Mouse (Mus musculus) forebrain, postnatal 0 days (tissue): ENCODE results near the gene Gtpbp10. TPM values are rescaled to one million over a fixed set of nuclear protein-coding genes. Genes with fewer than 3 reads are reported as not detected.
A peak's percentile ranks its signal among the peaks of the same experiment; 100 is the strongest.

Source experiments
- ATAC-seq: fragments of 200-750 bp; cut with Nextera tagmentation; 2 replicates; pipeline ENCODE4 v1.8.0; 2017; ENCODE audit warnings: mild to moderate bottlenecking, moderate library complexity
- DNase-seq: peaks from one replicate; pipeline ENCODE4 v3.0.0-alpha.2; 2015
- H3K27ac ChIP-seq: fragments of 300-500 bp; sonication (generic); 2 replicates; pipeline ENCODE4 v1.5.1; 2014; ENCODE audit warnings: low read depth, mild to moderate bottlenecking, antibody characterized with exemption, low read length, moderate library complexity, mixed read lengths
- H3K27me3 ChIP-seq: fragments of 300-500 bp; sonication (generic); 2 replicates; pipeline ENCODE4 v1.6.1; 2014; ENCODE audit warnings: mild to moderate bottlenecking, low read length, mixed read lengths; ENCODE audit not compliant: insufficient read depth
- H3K36me3 ChIP-seq: fragments of 300-500 bp; sonication (generic); 2 replicates; pipeline ENCODE4 v1.6.1; 2014; ENCODE audit warnings: mild to moderate bottlenecking, moderate library complexity; ENCODE audit not compliant: insufficient read depth
- H3K4me1 ChIP-seq: fragments of 300-500 bp; sonication (generic); 2 replicates; pipeline ENCODE4 v1.6.1; 2014; ENCODE audit warnings: antibody characterized with exemption; ENCODE audit not compliant: insufficient read depth
- H3K4me2 ChIP-seq: fragments of 300-500 bp; sonication (generic); 2 replicates; pipeline ENCODE4 v1.6.1; 2014; ENCODE audit warnings: low read depth, mild to moderate bottlenecking, moderate library complexity
- H3K4me3 ChIP-seq: fragments of 300-500 bp; sonication (generic); 2 replicates; pipeline ENCODE4 v1.5.1; 2014; ENCODE audit warnings: low read depth, low read length, mixed read lengths
- H3K9ac ChIP-seq: fragments of 300-500 bp; sonication (generic); 2 replicates; pipeline ENCODE4 v1.6.1; 2014; ENCODE audit warnings: mild to moderate bottlenecking
- H3K9me3 ChIP-seq: fragments of 300-500 bp; sonication (generic); 2 replicates; pipeline ENCODE4 v1.6.1; 2016; ENCODE audit warnings: low read length
- CTCF ChIP-seq: sonication (generic); IDR thresholded peaks from 2 replicates; pipeline ENCODE4 v1.5.1; 2016; ENCODE audit warnings: antibody characterized with exemption, control low read depth, low read depth
- WGBS: fragments of 180-500 bp; shearing (Covaris S2); extraction: QIAGEN DNeasy Blood & Tissue Kit; methylation state at CpG from one replicate; pipeline ENCODE4 v1.1.7; 2014; 5-methylcytosine and 5-hydroxymethylcytosine counted together
- polyA plus RNA-seq: library from polyadenylated mRNA; unstranded; fragments of >200 nt; fragmentation: Nextera tagmentation; extraction: Ambion mirVana; gene quantifications from 2 replicates; pipeline ENCODE4 v1.2.1, GENCODE M21; 2015
- total RNA-seq: library from RNA; depleted of rRNA; stranded (reverse); fragments of >200 nt; gene quantifications from 2 replicates; pipeline ENCODE4 v1.2.3, GENCODE M21; 2014

Gene Gtpbp10
- total and polyA plus RNA-seq, 2 experiments from 2014 or later, result 12.7 to 27.9 TPM

DNA sequence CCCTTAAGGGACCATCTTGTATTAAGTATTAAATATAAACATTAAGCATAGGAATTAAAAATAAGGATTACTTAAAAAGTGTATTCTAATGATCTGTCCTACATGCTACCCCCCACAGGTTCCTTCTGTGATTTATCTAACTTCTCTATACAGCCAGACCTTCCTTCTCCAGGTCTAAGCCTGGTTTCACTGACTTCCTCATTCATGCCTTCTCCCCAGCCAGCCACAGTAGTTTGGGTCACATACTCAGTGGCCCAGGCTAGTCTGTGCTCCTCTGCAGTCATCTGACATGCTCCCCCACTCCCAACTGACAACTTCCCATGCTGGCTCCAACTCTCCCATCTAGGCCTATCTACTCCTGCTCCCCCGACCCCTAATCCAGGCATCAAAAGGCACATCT is 8.2 kb downstream of the Gtpbp10 start:
- no peak for TF ChIP-seq CTCF
- Histone ChIP-seq H3K27ac (no peak overlapping the region), H3K27me3 (no peaks in the 10 kb centered on the region), H3K4me3 (no peak overlapping the region), H3K9ac (no peak overlapping the region), H3K9me3 (no peaks in the 10 kb centered on the region), H3K36me3 (peaks cover 27% of the 10 kb centered on the region; the same call in 1 of the 2 replicates), H3K4me2 (no peak overlapping the region), H3K4me1 (no peaks in the 10 kb centered on the region)
- ATAC-seq, result no peak
- DNase-seq, result no peak
- 82% methylated on average over 1 of the region's 1 CpGs for WGBS

DNA sequence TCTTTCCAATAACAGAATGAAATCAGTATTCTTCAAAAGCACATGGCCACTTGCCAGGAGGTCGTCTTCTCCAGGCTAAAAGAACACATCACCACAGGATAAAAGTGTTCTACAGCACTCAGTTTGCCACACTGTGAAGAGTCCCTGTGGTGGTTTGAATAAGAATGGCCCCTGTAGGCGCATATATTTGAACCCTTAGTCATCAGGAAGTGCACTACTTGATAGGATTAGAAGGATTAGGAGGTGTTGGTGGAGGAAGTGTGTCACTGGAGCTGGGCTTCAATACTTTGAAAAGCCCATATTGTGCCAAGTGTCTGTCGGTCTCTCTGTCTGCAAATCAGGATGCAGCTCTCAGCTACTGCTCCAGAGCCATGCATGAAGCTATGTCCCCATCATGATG is 19.0 kb downstream of the Gtpbp10 start:
- no peaks in the 10 kb centered on the region for H3K27me3 ChIP-seq
- WGBS, result 50% methylated on average over 3 of the region's 3 CpGs
- no peak overlapping the region for H3K9ac ChIP-seq
- no peak for ATAC-seq
- peaks cover 33% of the 10 kb centered on the region for H3K36me3 ChIP-seq
- H3K4me1 ChIP-seq, result no peaks in the 10 kb centered on the region
- H3K27ac ChIP-seq, result no peak overlapping the region
- DNase-seq, result no peak
- TF ChIP-seq CTCF, result no peak
- H3K4me2 ChIP-seq, result no peak overlapping the region
- H3K9me3 ChIP-seq, result no peaks in the 10 kb centered on the region
- no peak overlapping the region for H3K4me3 ChIP-seq

DNA sequence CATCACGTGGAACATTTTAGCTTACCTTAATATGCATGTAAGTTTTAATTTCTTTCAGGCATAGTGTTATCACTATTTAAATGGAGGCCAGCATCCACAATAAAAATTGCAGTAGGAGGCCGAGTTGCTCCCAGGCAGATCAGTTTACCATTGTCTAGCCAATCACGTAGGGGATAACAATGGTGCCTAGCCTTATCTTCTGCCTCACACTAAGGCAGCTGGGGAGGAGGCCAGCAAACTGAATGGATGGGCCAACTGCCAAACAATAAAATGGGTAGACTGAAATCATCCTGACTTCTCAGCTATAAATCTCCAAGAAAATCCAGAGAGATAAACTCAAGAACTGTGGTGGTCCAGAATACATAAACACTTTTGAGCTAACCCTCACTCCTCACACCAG is 19.6 kb downstream of the Gtpbp10 start:
- Histone ChIP-seq H3K27me3 (no peaks in the 10 kb centered on the region), H3K4me3 (no peak overlapping the region), H3K9me3 (no peaks in the 10 kb centered on the region), H3K27ac (no peak overlapping the region), H3K9ac (no peak overlapping the region), H3K4me1 (no peaks in the 10 kb centered on the region), H3K4me2 (no peak overlapping the region), H3K36me3 (peaks cover 33% of the 10 kb centered on the region)
- ATAC-seq, result no peak
- TF ChIP-seq CTCF, result no peak
- WGBS, result 75% methylated on average over 3 of the region's 3 CpGs
- no peak for DNase-seq

DNA sequence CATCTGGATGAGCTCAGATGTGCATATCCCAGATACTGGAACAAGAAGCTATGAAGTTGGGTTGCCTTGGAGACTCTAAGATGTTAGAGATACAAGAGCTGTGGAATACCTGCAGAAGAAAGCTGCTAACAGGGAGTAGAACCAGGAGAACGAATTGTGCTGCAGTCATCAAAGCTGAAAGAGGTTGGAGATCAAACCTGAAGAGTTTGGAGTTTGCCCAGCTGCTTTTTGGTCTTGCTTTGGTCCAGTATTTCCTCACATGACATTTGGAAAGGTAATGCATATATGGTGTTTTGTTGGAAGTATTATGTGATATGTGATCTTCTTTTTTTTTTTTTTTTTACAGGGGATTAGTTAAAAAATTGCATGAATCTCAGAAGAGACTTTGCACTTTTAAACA is 23.2 kb downstream of the Gtpbp10 start:
- Histone ChIP-seq H3K36me3 (peaks cover 14% of the 10 kb centered on the region), H3K9me3 (no peaks in the 10 kb centered on the region), H3K4me2 (no peak overlapping the region), H3K4me3 (no peak overlapping the region), H3K27ac (no peak overlapping the region), H3K9ac (no peak overlapping the region), H3K27me3 (no peaks in the 10 kb centered on the region), H3K4me1 (no peaks in the 10 kb centered on the region)
- WGBS, result 97% methylated on average over 1 of the region's 1 CpGs
- DNase-seq (no peak), ATAC-seq (no peak)
- TF ChIP-seq CTCF, result no peak

DNA sequence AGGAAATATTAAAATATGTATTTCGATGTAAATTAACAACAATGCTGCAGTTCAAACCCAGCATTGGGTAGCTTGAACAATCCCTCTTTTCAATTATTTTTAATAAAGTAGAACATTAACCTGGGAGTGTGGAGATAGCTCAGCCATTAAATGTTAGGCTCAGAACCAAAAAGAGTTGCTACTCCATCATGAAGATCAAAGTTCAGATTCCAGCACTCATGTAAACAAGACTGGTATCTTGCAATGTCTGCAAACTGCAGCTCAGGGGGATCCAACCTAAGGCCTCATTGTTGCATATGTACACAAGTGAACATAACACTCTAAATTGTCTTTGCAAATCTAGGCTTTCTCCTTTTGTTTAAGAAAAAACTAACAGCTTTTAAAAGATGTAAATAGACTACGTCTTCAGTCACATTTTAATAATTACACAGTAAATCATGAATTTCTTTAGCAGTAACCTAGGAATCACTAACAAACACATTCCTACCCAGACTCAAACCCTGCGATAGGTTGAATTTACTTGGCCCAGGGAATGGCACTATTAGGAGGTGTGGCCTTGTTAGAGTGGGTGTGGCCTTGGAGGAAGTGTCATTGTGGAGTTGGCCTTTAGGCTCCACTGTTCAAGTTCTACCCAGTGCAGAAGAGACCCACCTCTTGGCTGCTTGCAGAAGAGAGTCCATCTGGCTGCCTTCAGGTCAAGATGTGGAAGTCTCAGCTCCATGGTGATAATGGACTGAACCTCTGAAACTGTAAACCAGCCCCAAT is 25.5 kb downstream of the Gtpbp10 start:
- DNase-seq (no peak), ATAC-seq (no peak)
- Histone ChIP-seq H3K9me3 (no peaks in the 10 kb centered on the region), H3K9ac (no peak overlapping the region), H3K36me3 (peaks cover 7% of the 10 kb centered on the region), H3K27ac (no peak overlapping the region), H3K27me3 (no peaks in the 10 kb centered on the region), H3K4me3 (no peak overlapping the region), H3K4me2 (no peak overlapping the region), H3K4me1 (no peaks in the 10 kb centered on the region)
- TF ChIP-seq CTCF, result no peak
- WGBS, result 91% methylated on average over 3 of the region's 3 CpGs

DNA sequence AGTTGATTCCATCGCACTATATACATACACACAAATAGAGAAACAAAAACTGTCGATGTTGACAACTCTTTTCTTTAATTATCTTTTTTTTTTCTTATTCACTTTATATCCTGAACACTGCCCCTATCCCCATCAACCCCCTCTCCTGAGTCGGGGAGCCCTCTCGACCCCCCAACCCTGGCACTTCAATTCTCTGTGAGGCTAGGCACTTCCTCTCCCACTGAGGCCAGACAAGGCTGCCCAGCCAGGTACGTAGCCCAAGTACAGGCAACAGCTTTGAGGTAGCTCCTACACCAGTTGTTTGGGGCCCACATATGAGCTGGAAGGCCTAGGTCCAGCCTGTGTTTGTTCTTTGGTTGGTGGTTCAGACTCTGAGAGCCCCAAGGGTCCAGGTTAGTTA is 43.9 kb downstream of the Gtpbp10 start:
- Histone ChIP-seq H3K27me3 (no peaks in the 10 kb centered on the region), H3K4me2 (peak overlapping the region; percentile 88; the same call in 1 of the 2 replicates), H3K9ac (no peak overlapping the region), H3K4me1 (0 out of 2 replicates have a peak, but pooled peaks cover 2% of the 10 kb centered on the region), H3K9me3 (no peaks in the 10 kb centered on the region), H3K27ac (no peak overlapping the region), H3K36me3 (no peaks in the 10 kb centered on the region), H3K4me3 (no peak overlapping the region)
- ATAC-seq (no peak), DNase-seq (no peak)
- 74% methylated on average over 5 of the region's 5 CpGs for WGBS
- no peak for TF ChIP-seq CTCF

DNA sequence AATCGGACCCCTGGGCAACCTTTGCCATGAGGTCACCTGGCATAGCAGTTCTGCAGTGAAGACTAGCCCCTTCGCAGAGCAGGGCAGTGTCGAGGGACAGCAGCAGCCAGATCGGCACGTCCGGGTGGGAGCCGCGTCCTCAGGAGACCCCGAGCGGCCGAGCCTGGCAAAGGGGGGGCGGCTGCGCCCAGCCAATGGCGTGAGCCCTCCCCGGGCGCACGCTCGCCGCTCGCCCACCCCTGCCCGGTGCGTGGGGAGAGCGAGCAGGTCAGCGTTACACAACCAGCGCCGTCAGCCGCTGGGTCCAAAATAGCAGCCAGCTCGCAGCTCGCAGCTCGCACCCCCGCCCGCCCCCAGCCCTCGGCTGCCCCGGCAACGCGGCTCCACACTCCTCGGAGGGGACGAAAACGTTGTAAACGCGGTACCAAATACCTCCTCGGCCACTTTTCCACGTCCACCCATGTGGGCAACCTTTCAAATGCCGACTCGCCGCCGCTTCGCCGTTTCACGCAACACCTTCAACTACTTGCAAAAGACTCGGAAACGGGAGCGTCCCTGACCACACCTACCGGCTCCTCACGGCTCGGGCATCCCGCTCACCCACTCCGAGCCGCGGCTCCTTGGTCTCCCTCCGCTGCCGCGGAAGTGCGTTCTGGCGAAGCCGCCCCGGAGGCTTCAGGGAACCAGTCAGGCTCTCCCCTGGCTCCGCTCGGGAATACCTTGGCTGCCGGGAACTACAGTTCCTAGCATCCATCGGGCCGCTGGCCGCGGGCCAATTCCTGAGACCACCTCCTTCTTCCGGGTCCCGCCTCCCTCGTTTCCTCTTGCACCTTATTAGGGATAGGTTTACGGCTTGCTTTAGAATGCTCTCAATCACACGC is 44.9 kb downstream of the Gtpbp10 start, which contains the start of gene Cldn12:
TSS of gene Cldn12 (minus strand) at position 763 of the 881 bp plus-strand sequence.
- DNase-seq (peak; percentile 98), ATAC-seq (peak; percentile 96)
- no peak for TF ChIP-seq CTCF
- H3K36me3 ChIP-seq, result no peaks in the 10 kb centered on the region
- H3K9me3 ChIP-seq, result no peaks in the 10 kb centered on the region
- H3K27me3 ChIP-seq, result no peaks in the 10 kb centered on the region
- 0 out of 2 replicates have a peak, but pooled peaks cover 4% of the 10 kb centered on the region for H3K4me1 ChIP-seq
- H3K4me3 ChIP-seq, result peak within 1 kb of the TSS; percentile 80
- H3K27ac ChIP-seq, result peak within 1 kb of the TSS; percentile 79
- peak within 1 kb of the TSS; percentile 88 for H3K4me2 ChIP-seq
- H3K9ac ChIP-seq, result peak within 1 kb of the TSS; percentile 69
- WGBS, result under 1% methylated on average over 77 of the region's 79 CpGs
